Mouse (Mus musculus): ENCODE measurements around the gene A930009A15Rik. TPM values are rescaled to one million over a fixed set of nuclear protein-coding genes. Genes with fewer than 3 reads are reported as not detected.

A930009A15Rik gene
- polyA plus RNA-seq, 1 experiment from 2014 or later, result 0.31 TPM

DNA sequence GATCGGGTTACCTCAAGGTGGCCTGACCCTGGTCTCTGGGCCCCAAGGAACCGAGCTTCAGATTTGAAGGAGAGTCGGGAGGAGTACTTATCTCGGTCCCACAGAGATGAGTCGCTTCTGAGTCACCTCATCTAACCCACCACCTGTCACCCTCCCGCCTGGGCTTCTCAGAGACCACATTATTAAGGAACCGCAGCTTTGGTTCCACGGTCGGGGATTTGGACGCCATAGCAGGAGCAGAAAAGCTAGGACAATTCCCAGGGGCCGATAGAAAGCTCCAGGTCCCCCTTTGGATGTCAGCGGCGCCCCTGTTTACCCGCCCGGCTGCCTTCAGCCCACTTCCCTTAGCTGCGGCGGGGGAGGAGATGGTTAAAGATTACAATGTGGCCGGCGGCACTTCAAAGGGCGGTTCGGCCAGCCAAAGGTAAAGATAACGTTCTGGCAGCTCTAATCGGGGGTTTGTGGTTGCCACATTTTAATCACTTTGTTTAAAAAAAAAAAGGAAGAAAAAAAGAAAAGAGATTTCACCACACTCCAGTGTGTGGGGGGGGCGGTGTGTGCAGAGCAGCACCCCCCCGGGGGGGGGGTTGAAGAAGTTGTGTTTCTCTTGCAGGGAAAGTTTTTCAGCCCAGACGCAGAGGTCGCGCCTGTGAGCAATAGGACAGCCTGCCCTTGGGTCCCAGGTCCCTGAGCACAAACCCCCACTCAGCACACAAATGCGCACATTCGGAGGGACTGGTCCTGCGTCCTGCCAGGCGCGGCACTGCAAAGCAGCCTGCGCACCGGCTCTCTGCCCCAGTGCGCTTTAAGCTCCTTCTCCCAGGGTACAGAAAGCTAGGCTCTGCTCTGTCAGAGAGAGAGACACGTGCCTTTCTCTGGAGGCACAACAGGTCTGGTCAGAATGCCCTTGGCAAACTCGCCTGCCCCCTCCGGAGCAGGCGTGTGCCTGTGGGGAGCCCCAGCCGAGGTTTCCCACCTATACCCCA is 16.8 kb downstream of the A930009A15Rik start:
- H3K9me3 ChIP-seq (replicated peaks), result no peaks in the 10 kb centered on the region
- H3K27ac ChIP-seq (replicated peaks), result peak overlapping the region; percentile 75
- WGBS, result 0% methylated on average over 41 of the region's 41 CpGs
- no peaks in the 10 kb centered on the region for H3K36me3 ChIP-seq
- H3K27me3 ChIP-seq (ENCODE audit: low read depth, poor library complexity, severe bottlenecking), result peaks cover 87% of the 10 kb centered on the region
- H3K4me1 ChIP-seq, result peaks cover 40% of the 10 kb centered on the region
- H3K4me3 ChIP-seq, result peak overlapping the region; percentile 58
- DNase-seq (ENCODE audit: low spot score), result peak; percentile 66

DNA sequence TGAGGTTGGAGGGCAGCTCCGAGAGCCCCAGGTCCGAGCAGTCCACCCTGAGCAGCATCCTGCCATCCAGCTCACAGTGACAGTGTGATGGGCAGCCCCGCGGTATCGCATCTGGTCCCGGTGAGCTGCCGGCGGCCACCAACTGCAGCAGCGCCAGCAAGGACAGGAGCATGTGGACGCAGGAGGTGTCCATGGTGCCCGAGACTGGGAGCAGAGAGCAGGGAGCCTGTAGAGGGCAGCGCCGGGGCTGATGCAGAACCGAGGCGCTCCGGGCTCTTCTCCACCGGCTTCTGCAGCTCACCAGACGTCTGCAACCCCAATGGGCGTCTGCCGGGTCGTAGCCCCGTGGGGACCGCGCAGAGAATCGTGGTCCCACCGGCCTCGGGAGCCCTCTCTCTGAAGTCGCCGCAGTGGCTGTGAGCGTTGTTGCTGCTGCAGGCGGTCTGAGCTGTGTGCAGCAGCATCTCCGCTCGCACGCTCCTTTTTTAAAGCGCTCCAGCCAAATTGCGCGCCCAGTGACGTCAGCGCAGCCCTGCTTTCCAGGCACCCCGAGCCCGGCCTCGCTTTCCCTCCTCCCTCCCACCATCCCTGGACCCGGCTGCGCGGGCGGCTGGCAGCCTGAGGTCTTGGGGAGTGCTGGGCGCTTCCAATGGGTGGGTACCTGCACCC is 17.6 kb downstream of the A930009A15Rik start, which contains the start of gene Lgr5:
TSS of gene Lgr5 (minus strand) at position 480 of the 669 bp plus-strand sequence.
- no peaks in the 10 kb centered on the region for H3K36me3 ChIP-seq
- peaks cover 81% of the 10 kb centered on the region for H3K27me3 ChIP-seq (ENCODE audit: low read depth, poor library complexity, severe bottlenecking)
- H3K9me3 ChIP-seq (replicated peaks), result no peaks in the 10 kb centered on the region
- under 1% methylated on average over 47 of the region's 47 CpGs for WGBS
- H3K27ac ChIP-seq (replicated peaks), result peak within 1 kb of the TSS; percentile 75
- peak within 1 kb of the TSS; percentile 58 for H3K4me3 ChIP-seq
- H3K4me1 ChIP-seq, result peaks cover 40% of the 10 kb centered on the region
- DNase-seq (ENCODE audit: low spot score), result peak; percentile 82

DNA sequence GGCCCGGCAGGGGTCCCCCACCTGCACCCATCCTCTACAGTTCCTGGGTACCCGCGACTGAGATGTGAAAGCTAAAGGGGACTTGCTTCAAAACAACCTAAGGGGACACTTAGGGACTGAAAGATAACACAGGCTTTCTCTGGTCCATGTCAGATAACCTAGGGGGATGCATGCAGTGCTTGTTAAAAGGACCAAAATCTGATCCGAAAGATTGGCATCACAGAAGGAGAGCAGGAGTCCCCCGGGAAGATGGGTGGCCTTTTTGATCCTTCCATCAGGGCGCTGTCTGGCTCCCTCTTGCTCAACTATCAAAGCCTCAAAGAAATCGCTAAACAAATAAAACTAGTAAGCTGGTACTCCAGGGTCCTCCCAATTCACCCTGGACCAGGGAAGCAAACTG is 18.2 kb downstream of the A930009A15Rik start:
- WGBS, result under 1% methylated on average over 7 of the region's 7 CpGs
- H3K4me1 ChIP-seq, result peaks cover 42% of the 10 kb centered on the region
- peak overlapping the region; percentile 58 for H3K4me3 ChIP-seq
- no peak for DNase-seq (ENCODE audit: low spot score)
- H3K9me3 ChIP-seq (replicated peaks), result no peaks in the 10 kb centered on the region
- H3K27me3 ChIP-seq (ENCODE audit: low read depth, poor library complexity, severe bottlenecking), result peaks cover 75% of the 10 kb centered on the region
- H3K36me3 ChIP-seq, result no peaks in the 10 kb centered on the region
- H3K27ac ChIP-seq (replicated peaks), result peak overlapping the region; percentile 75

DNA sequence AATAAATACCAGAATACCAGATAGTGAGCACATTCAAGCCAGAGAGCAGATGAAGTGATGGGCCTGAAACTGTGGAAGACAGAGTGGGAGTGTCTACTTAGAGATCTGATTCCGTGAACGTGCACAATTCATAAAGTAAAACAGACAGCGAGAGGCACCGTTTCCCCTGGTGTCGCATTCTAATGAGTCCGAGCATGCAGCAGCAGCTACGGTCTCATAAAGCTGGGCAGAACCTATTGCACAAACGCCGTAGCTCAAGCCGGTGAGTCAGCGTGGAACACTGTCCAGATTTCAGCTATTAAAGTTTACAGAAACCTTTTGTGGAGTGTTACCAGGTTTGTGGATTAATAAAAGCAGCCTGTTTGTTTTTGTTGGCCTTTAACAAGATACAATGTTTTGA is 23.4 kb downstream of the A930009A15Rik start:
- DNase-seq (ENCODE audit: low spot score), result no peak
- no peak overlapping the region for H3K4me3 ChIP-seq
- H3K36me3 ChIP-seq, result no peaks in the 10 kb centered on the region
- no peaks in the 10 kb centered on the region for H3K9me3 ChIP-seq (replicated peaks)
- no peak overlapping the region for H3K27ac ChIP-seq (replicated peaks)
- H3K27me3 ChIP-seq (ENCODE audit: low read depth, poor library complexity, severe bottlenecking), result peaks cover 24% of the 10 kb centered on the region
- 74% methylated on average over 11 of the region's 11 CpGs for WGBS
- peaks cover 9% of the 10 kb centered on the region for H3K4me1 ChIP-seq

DNA sequence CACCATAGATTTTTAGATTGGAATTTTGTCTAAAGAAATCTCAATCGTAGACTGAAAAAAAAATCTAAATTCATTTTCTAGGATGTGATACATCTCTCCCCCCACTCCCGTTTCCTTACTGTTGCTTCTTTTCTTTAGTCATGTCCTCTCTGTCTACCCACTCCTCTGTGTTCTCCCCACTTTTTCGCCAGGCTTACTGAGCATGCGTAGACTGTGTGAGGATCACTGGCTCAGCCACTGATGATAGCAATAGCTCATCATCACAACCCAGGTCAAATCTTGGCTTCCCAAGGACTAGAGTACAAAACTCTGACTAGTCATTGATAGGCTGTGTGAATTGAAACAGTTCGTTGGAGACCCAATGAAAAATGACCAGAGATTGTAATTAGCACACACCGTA is 23.9 kb downstream of the A930009A15Rik start:
- H3K4me1 ChIP-seq, result peaks cover 7% of the 10 kb centered on the region
- no peak overlapping the region for H3K27ac ChIP-seq (replicated peaks)
- H3K9me3 ChIP-seq (replicated peaks), result no peaks in the 10 kb centered on the region
- no peak for DNase-seq (ENCODE audit: low spot score)
- peaks cover 20% of the 10 kb centered on the region for H3K27me3 ChIP-seq (ENCODE audit: low read depth, poor library complexity, severe bottlenecking)
- WGBS, result 92% methylated on average over 6 of the region's 6 CpGs
- no peaks in the 10 kb centered on the region for H3K36me3 ChIP-seq
- H3K4me3 ChIP-seq, result no peak overlapping the region

DNA sequence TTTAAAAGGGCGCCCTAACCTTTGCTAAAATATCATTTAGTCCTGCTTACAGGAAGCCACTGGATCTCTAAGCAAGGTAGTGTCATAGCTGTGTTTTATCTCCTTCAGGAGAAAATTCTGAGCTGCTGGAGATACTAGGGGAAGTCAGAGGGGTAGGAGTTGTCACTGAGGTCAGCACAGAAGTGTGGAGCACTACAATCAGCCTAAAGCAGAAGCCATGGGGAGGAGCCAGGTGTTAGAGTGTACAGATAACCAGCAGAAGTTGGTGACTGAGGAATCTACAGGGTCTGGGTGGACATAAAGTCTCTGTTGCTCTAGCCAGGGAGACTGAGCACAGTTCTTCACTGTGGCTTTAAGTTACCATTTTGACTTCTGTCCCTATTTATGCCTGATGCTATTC is 26.0 kb downstream of the A930009A15Rik start:
- no peaks in the 10 kb centered on the region; the same call in 1 of the 2 replicates for H3K27me3 ChIP-seq (ENCODE audit: low read depth, poor library complexity, severe bottlenecking)
- no peak overlapping the region for H3K4me3 ChIP-seq
- no peak for DNase-seq (ENCODE audit: low spot score)
- H3K36me3 ChIP-seq, result no peaks in the 10 kb centered on the region
- H3K4me1 ChIP-seq, result peaks cover 7% of the 10 kb centered on the region
- no peaks in the 10 kb centered on the region for H3K9me3 ChIP-seq (replicated peaks)
- WGBS, result 89% methylated on average over 1 of the region's 1 CpGs
- H3K27ac ChIP-seq (replicated peaks), result no peak overlapping the region

DNA sequence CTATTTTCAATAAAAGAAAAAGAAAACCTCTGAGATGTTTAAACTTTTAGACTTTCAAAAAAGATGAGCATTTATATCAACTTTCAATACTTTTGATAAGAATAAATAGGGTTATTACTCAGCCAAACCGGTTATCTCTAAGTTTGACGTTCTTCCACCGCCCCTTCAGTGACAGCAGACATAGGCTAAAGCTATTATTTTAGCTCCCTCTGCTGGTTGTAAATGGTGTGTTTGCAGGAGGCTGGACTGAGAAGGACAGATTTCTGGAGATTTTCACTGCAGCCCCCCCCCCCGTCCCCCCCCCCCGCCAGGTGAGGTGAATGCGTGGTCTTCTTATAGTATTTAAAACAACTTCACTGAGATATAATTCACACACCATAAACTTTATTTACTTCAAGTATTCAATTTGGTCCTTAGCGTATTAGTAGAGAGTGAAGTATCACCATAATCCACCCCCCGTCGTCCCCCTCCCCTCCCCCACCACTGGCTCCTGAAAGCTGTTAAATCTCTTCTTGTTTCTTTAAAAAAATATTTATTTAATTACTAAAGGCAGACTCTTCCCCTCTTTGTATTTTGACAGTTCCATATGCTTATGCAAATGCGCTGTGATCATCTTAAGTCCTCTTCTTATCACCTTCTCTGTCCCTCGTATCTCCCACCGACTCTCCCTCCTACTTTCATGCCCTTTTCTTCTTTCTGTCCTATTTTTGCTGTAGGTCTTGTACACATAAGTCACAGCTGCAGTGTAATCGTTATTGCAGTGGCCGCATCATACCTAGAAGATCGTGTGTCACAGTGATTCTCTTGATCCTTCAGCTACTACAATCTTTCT is 47.9 kb downstream of the A930009A15Rik start:
- Histone ChIP-seq H3K9me3 (replicated peaks) (no peaks in the 10 kb centered on the region), H3K36me3 (no peaks in the 10 kb centered on the region), H3K4me1 (peaks cover 11% of the 10 kb centered on the region), H3K27ac (replicated peaks) (no peak overlapping the region), H3K4me3 (peak overlapping the region; percentile 48), H3K27me3 (ENCODE audit: low read depth, poor library complexity, severe bottlenecking) (peaks cover 4% of the 10 kb centered on the region; the same call in 1 of the 2 replicates)
- peak; percentile 28 for DNase-seq (ENCODE audit: low spot score)
- 13% methylated on average over 14 of the region's 15 CpGs for WGBS

DNA sequence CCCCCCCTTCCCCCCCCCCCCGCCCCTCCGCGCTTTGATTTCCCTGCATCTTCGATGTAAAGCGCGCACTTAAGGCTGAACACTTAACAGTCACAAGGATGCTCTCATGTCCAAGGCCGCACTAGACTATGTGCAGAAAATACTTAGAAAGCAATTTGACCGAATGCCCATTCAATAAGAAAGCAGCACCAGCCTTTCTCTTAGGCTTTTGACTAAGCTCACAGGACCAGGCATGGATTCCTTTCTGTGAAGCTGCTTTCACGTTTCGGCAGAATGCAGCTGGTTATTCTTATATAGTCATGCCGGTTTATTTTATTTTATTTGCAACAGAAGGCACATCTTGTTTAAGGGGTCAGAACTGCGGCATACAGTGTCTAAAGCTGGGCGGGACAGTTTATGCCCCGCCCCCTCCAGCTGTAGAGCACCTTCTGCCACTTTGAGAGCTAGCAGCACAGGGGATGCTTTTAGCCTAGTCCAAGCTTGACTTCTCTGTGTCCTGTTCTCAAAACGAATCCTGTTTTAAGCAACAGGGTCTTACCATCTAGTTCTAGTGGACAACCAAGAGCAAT is 48.6 kb downstream of the A930009A15Rik start:
- Histone ChIP-seq H3K9me3 (replicated peaks) (no peaks in the 10 kb centered on the region), H3K27ac (replicated peaks) (no peak overlapping the region), H3K36me3 (no peaks in the 10 kb centered on the region), H3K27me3 (ENCODE audit: low read depth, poor library complexity, severe bottlenecking) (peaks cover 4% of the 10 kb centered on the region; the same call in 1 of the 2 replicates), H3K4me3 (peak overlapping the region; percentile 48), H3K4me1 (peaks cover 11% of the 10 kb centered on the region)
- DNase-seq (ENCODE audit: low spot score), result no peak
- WGBS, result 24% methylated on average over 15 of the region's 15 CpGs

DNA sequence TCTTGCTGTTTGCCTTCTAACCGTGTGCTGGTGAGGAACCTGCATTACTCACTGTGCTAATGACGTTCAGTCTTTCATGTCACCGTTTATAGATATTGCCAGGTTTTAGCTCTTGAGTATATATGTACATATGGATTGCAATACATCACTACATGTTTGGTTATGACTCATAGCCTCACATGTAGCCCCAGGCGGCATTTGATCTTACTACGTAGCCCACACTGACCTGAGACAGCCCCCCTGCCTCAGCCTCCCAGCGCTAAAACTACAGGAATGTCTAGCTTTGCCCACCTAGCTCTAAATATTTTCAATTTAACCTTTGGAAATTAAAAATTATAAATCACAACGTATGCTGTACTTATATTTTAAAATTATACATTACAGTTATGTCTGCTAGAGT is 53.7 kb downstream of the A930009A15Rik start:
- Histone ChIP-seq H3K27me3 (ENCODE audit: low read depth, poor library complexity, severe bottlenecking) (no peaks in the 10 kb centered on the region; the same call in 1 of the 2 replicates), H3K4me1 (peaks cover 13% of the 10 kb centered on the region), H3K36me3 (no peaks in the 10 kb centered on the region), H3K4me3 (no peak overlapping the region), H3K27ac (replicated peaks) (no peak overlapping the region), H3K9me3 (replicated peaks) (no peaks in the 10 kb centered on the region)
- no peak for DNase-seq (ENCODE audit: low spot score)
- 90% methylated on average over 7 of the region's 7 CpGs for WGBS

DNA sequence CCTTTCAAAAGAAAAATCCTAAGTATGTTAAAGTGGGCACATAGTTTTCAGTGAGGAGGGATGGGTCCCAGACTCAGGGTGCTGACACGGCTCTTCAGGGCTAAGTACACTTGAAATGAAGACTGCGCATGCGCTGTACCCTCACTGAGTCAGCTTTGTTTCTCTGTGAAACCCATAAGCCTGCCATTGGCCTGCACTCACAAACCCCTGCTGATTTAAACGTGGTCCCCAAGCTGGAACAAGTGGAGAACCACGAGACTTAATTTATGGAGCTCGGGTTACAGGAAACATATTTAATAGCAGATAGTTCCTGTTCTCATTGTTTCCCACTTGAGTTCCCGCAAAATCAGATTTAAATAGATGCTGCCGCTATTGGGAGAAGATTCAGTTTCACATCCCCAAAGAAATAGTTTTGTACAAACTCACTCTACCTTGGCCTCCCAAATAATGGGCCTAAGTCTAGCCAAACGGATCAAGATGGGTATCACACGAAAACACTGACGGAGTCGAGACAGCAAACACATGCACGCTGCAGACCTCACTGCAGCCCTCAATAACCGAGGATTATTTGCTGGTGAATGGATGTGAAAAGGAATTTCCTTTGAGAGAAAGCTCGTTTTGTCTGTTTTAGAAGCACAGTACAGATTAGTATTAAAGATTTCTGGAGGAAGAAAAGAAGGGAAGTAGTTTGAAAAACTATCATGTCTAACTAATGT is 54.3 kb downstream of the A930009A15Rik start:
- DNase-seq (ENCODE audit: low spot score), result peak; percentile 27
- Histone ChIP-seq H3K4me1 (peaks cover 11% of the 10 kb centered on the region), H3K9me3 (replicated peaks) (no peaks in the 10 kb centered on the region), H3K27ac (replicated peaks) (0 out of 2 replicates have a peak overlapping the region, but pooled peaks have one; percentile 49), H3K36me3 (no peaks in the 10 kb centered on the region), H3K4me3 (no peak overlapping the region), H3K27me3 (ENCODE audit: low read depth, poor library complexity, severe bottlenecking) (no peaks in the 10 kb centered on the region; the same call in 1 of the 2 replicates)
- 56% methylated on average over 15 of the region's 15 CpGs for WGBS

DNA sequence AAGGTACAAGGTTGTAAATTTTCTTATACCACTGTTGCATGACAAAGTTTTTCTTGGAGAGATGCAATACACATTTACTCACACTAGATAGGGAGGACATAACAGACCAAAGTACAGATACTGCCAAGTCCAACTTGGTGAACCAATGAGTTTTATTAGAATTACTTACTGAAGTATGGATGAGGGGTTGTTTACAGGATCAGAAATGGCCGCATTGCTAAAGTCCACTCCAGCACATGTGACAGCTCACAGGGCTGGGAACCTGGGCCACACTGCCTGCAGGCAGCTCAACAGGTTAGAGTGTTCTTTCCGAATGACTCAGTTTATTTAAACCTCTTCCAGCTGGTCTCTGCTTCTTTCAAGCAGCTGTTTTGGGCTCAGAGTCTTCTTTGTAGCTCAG is 55.2 kb downstream of the A930009A15Rik start:
- Histone ChIP-seq H3K27ac (replicated peaks) (no peak overlapping the region), H3K4me1 (peaks cover 11% of the 10 kb centered on the region), H3K36me3 (no peaks in the 10 kb centered on the region), H3K9me3 (replicated peaks) (no peaks in the 10 kb centered on the region), H3K27me3 (ENCODE audit: low read depth, poor library complexity, severe bottlenecking) (no peaks in the 10 kb centered on the region; the same call in 1 of the 2 replicates), H3K4me3 (no peak overlapping the region)
- no peak for DNase-seq (ENCODE audit: low spot score)
- WGBS, result 89% methylated on average over 2 of the region's 2 CpGs

Measured in midbrain, embryonic 10.5 days (tissue).